Mouse (Mus musculus): ENCODE results near the gene Sema6d. TPM values are rescaled to one million over a fixed set of nuclear protein-coding genes. Genes with fewer than 3 reads are reported as not detected.

Gene Sema6d
- polyA plus RNA-seq, 1 experiment = 59.6 TPM

- Histone ChIP-seq H3K4me3 (replicated peaks; ENCODE audit: insufficient read depth, low read depth, low read length) (no peak overlapping the region), H3K27me3 (ENCODE audit: control insufficient read depth, insufficient read depth, low read length) (no peaks in the 10 kb centered on the region), H3K27ac (ENCODE audit: insufficient read depth, low read length) (no peak overlapping the region), H3K4me1 (ENCODE audit: control insufficient read depth, insufficient read depth, low read length) (peaks cover 4% of the 10 kb centered on the region; the same call in 1 of the 2 replicates)
- TF ChIP-seq CTCF (IDR thresholded peaks at IDR 0.05; ENCODE audit: borderline replicate concordance, insufficient read depth, low read depth, low read length) (no peak), POLR2A (IDR thresholded peaks at IDR 0.05; ENCODE audit: borderline replicate concordance, insufficient read depth, low read length) (no peak)
- no peak for DNase-seq
- WGBS = 75% methylated on average over 6 of the region's 6 CpGs
These were observed 315.1 kb downstream of the Sema6d start for GRCm38 (mm10) chr2:124404631-124405562.

- TF ChIP-seq POLR2A (IDR thresholded peaks at IDR 0.05; ENCODE audit: borderline replicate concordance, insufficient read depth, low read length) (no peak), CTCF (IDR thresholded peaks at IDR 0.05; ENCODE audit: borderline replicate concordance, insufficient read depth, low read depth, low read length) (no peak)
- Histone ChIP-seq H3K4me1 (ENCODE audit: control insufficient read depth, insufficient read depth, low read length) (peaks cover 4% of the 10 kb centered on the region; the same call in 1 of the 2 replicates), H3K4me3 (replicated peaks; ENCODE audit: insufficient read depth, low read depth, low read length) (no peak overlapping the region), H3K27ac (ENCODE audit: insufficient read depth, low read length) (no peak overlapping the region), H3K27me3 (ENCODE audit: control insufficient read depth, insufficient read depth, low read length) (no peaks in the 10 kb centered on the region)
- no peak for DNase-seq
- 95% methylated on average over 1 of the region's 1 CpGs for WGBS
These were observed 319.2 kb downstream of the Sema6d start for GRCm38 (mm10) chr2:124408956-124409355.

GRCm38 (mm10) chr2:124416730-124417129 is 327.0 kb downstream of the Sema6d start:
- no peak for DNase-seq
- Histone ChIP-seq H3K4me3 (replicated peaks; ENCODE audit: insufficient read depth, low read depth, low read length) (no peak overlapping the region), H3K27me3 (ENCODE audit: control insufficient read depth, insufficient read depth, low read length) (no peaks in the 10 kb centered on the region), H3K27ac (ENCODE audit: insufficient read depth, low read length) (no peak overlapping the region), H3K4me1 (ENCODE audit: control insufficient read depth, insufficient read depth, low read length) (no peaks in the 10 kb centered on the region)
- no peak for TF ChIP-seq POLR2A (IDR thresholded peaks at IDR 0.05; ENCODE audit: borderline replicate concordance, insufficient read depth, low read length)
- no peak for TF ChIP-seq CTCF (IDR thresholded peaks at IDR 0.05; ENCODE audit: borderline replicate concordance, insufficient read depth, low read depth, low read length)
- WGBS = 81% methylated on average over 3 of the region's 3 CpGs

- DNase-seq = no peak
- Histone ChIP-seq H3K27me3 (ENCODE audit: control insufficient read depth, insufficient read depth, low read length) (no peaks in the 10 kb centered on the region), H3K4me3 (replicated peaks; ENCODE audit: insufficient read depth, low read depth, low read length) (no peak overlapping the region), H3K27ac (ENCODE audit: insufficient read depth, low read length) (no peak overlapping the region), H3K4me1 (ENCODE audit: control insufficient read depth, insufficient read depth, low read length) (no peaks in the 10 kb centered on the region)
- WGBS = 97% methylated on average over 2 of the region's 2 CpGs
- no peak for TF ChIP-seq POLR2A (IDR thresholded peaks at IDR 0.05; ENCODE audit: borderline replicate concordance, insufficient read depth, low read length)
- TF ChIP-seq CTCF (IDR thresholded peaks at IDR 0.05; ENCODE audit: borderline replicate concordance, insufficient read depth, low read depth, low read length) = no peak
These were observed 328.6 kb downstream of the Sema6d start for GRCm38 (mm10) chr2:124418319-124418718.

- H3K4me1 ChIP-seq (ENCODE audit: control insufficient read depth, insufficient read depth, low read length) = no peaks in the 10 kb centered on the region
- H3K4me3 ChIP-seq (replicated peaks; ENCODE audit: insufficient read depth, low read depth, low read length) = no peak overlapping the region
- no peak overlapping the region for H3K27ac ChIP-seq (ENCODE audit: insufficient read depth, low read length)
- DNase-seq = no peak
- no peaks in the 10 kb centered on the region for H3K27me3 ChIP-seq (ENCODE audit: control insufficient read depth, insufficient read depth, low read length)
- TF ChIP-seq CTCF (IDR thresholded peaks at IDR 0.05; ENCODE audit: borderline replicate concordance, insufficient read depth, low read depth, low read length) (no peak), POLR2A (IDR thresholded peaks at IDR 0.05; ENCODE audit: borderline replicate concordance, insufficient read depth, low read length) (no peak)
- 72% methylated on average over 1 of the region's 1 CpGs for WGBS
These were observed 330.5 kb downstream of the Sema6d start for GRCm38 (mm10) chr2:124420170-124420825.

GRCm38 (mm10) chr2:124429744-124430143 is 340.0 kb downstream of the Sema6d start:
- no peaks in the 10 kb centered on the region for H3K27me3 ChIP-seq (ENCODE audit: control insufficient read depth, insufficient read depth, low read length)
- H3K27ac ChIP-seq (ENCODE audit: insufficient read depth, low read length) = no peak overlapping the region
- DNase-seq = no peak
- 89% methylated on average over 5 of the region's 5 CpGs for WGBS
- no peaks in the 10 kb centered on the region for H3K4me1 ChIP-seq (ENCODE audit: control insufficient read depth, insufficient read depth, low read length)
- TF ChIP-seq CTCF (IDR thresholded peaks at IDR 0.05; ENCODE audit: borderline replicate concordance, insufficient read depth, low read depth, low read length) (no peak), POLR2A (IDR thresholded peaks at IDR 0.05; ENCODE audit: borderline replicate concordance, insufficient read depth, low read length) (no peak)
- no peak overlapping the region for H3K4me3 ChIP-seq (replicated peaks; ENCODE audit: insufficient read depth, low read depth, low read length)

- Histone ChIP-seq H3K27ac (ENCODE audit: insufficient read depth, low read length) (no peak overlapping the region), H3K27me3 (ENCODE audit: control insufficient read depth, insufficient read depth, low read length) (no peaks in the 10 kb centered on the region), H3K4me3 (replicated peaks; ENCODE audit: insufficient read depth, low read depth, low read length) (no peak overlapping the region), H3K4me1 (ENCODE audit: control insufficient read depth, insufficient read depth, low read length) (no peaks in the 10 kb centered on the region)
- no peak for DNase-seq
- TF ChIP-seq POLR2A (IDR thresholded peaks at IDR 0.05; ENCODE audit: borderline replicate concordance, insufficient read depth, low read length) (no peak), CTCF (IDR thresholded peaks at IDR 0.05; ENCODE audit: borderline replicate concordance, insufficient read depth, low read depth, low read length) (no peak)
- WGBS = 95% methylated on average over 3 of the region's 3 CpGs
These were observed 340.9 kb downstream of the Sema6d start for GRCm38 (mm10) chr2:124430708-124431107.
